Mouse (Mus musculus): Measurements from ENCODE around the gene Prim2.
"Not testable (repeated sequence)": the region's sequence is repeated elsewhere in the genome, so short reads cannot be mapped to it uniquely, and the experiment has no call there.

Gene Prim2

GRCm38 (mm10) chr1:33657574-33658149 lies 11.9 kb downstream of the Prim2 start:
- no peak for DNase-seq (ENCODE audit: low spot score in 2 of 2)

- DNase-seq (ENCODE audit: low spot score in 2 of 2), result no peak
Measured at GRCm38 (mm10) chr1:33650875-33651274, 18.7 kb downstream of the Prim2 start.

GRCm38 (mm10) chr1:33649534-33650108 lies 20.0 kb downstream of the Prim2 start:
- no peak for DNase-seq (ENCODE audit: low spot score in 2 of 2)

- no peak for DNase-seq (ENCODE audit: low spot score in 2 of 2)
Measured at GRCm38 (mm10) chr1:33649021-33649420, 20.6 kb downstream of the Prim2 start.

GRCm38 (mm10) chr1:33647661-33648060 lies 21.9 kb downstream of the Prim2 start:
- no peak for DNase-seq (ENCODE audit: low spot score in 2 of 2)

GRCm38 (mm10) chr1:33647173-33647572 lies 22.4 kb downstream of the Prim2 start:
- DNase-seq (ENCODE audit: low spot score in 2 of 2), result peak in 1 of 2 experiments; percentile 54

- no peak for DNase-seq (ENCODE audit: low spot score in 2 of 2)
Measured at GRCm38 (mm10) chr1:33645689-33646088, 23.9 kb downstream of the Prim2 start.

- peak in 1 of 2 experiments; percentile 61 for DNase-seq (ENCODE audit: low spot score in 2 of 2)
Measured at GRCm38 (mm10) chr1:33641139-33641538, 28.5 kb downstream of the Prim2 start.

- DNase-seq (ENCODE audit: low spot score in 2 of 2), result no peak
Measured at GRCm38 (mm10) chr1:33640089-33640488, 29.5 kb downstream of the Prim2 start.

- DNase-seq (ENCODE audit: low spot score in 2 of 2), result no peak
Measured at GRCm38 (mm10) chr1:33639234-33639633, 30.4 kb downstream of the Prim2 start.

GRCm38 (mm10) chr1:33637827-33638226 lies 31.8 kb downstream of the Prim2 start:
- no peak for DNase-seq (ENCODE audit: low spot score in 2 of 2)

GRCm38 (mm10) chr1:33636421-33637195 lies 33.0 kb downstream of the Prim2 start:
- no peak for DNase-seq (ENCODE audit: low spot score in 2 of 2)

- not testable (repeated sequence) for DNase-seq (ENCODE audit: low spot score in 2 of 2)
Measured at GRCm38 (mm10) chr1:33631002-33631618, 38.5 kb downstream of the Prim2 start.

- no peak for DNase-seq (ENCODE audit: low spot score in 2 of 2)
Measured at GRCm38 (mm10) chr1:33627803-33628202, 41.8 kb downstream of the Prim2 start.

GRCm38 (mm10) chr1:33627070-33627469 lies 42.5 kb downstream of the Prim2 start:
- no peak for DNase-seq (ENCODE audit: low spot score in 2 of 2)

GRCm38 (mm10) chr1:33624900-33625299 lies 44.7 kb downstream of the Prim2 start:
- no peak for DNase-seq (ENCODE audit: low spot score in 2 of 2)

- DNase-seq (ENCODE audit: low spot score in 2 of 2), result no peak
Measured at GRCm38 (mm10) chr1:33624441-33624840, 45.2 kb downstream of the Prim2 start.

- DNase-seq (ENCODE audit: low spot score in 2 of 2), result no peak
Measured at GRCm38 (mm10) chr1:33621791-33622190, 47.8 kb downstream of the Prim2 start.

GRCm38 (mm10) chr1:33620091-33620788 lies 49.4 kb downstream of the Prim2 start:
- DNase-seq (ENCODE audit: low spot score in 2 of 2), result no peak

- DNase-seq (ENCODE audit: low spot score in 2 of 2), result not testable (repeated sequence)
Measured at GRCm38 (mm10) chr1:33616642-33617041, 53.0 kb downstream of the Prim2 start.

- DNase-seq (ENCODE audit: low spot score in 2 of 2), result no peak
Measured at GRCm38 (mm10) chr1:33612100-33612499, 57.5 kb downstream of the Prim2 start.

Measured in left cerebral cortex, adult 9 months (tissue).